Mouse (Mus musculus): ENCODE data around the gene Iqgap2. TPM values are rescaled to one million over a fixed set of nuclear protein-coding genes. Genes with fewer than 3 reads are reported as not detected.

The Iqgap2 gene
- total RNA-seq, 1 experiment from 2014 or later = 33.4 TPM

- ATAC-seq (ENCODE audit: extremely low read depth, insufficient number of reproducible peaks, low FRiP score, poor library complexity, severe bottlenecking) = no peak
Observed at GRCm38 (mm10) chr13:95841946-95842345, 49.8 kb downstream of the Iqgap2 start.

GRCm38 (mm10) chr13:95836944-95837343 is 54.8 kb downstream of the Iqgap2 start:
- ATAC-seq (ENCODE audit: extremely low read depth, insufficient number of reproducible peaks, low FRiP score, poor library complexity, severe bottlenecking) = no peak

GRCm38 (mm10) chr13:95833473-95833872 is 58.2 kb downstream of the Iqgap2 start:
- no peak for ATAC-seq (ENCODE audit: extremely low read depth, insufficient number of reproducible peaks, low FRiP score, poor library complexity, severe bottlenecking)

- ATAC-seq (ENCODE audit: extremely low read depth, insufficient number of reproducible peaks, low FRiP score, poor library complexity, severe bottlenecking) = no peak
Observed at GRCm38 (mm10) chr13:95832712-95833111, 59.0 kb downstream of the Iqgap2 start.

GRCm38 (mm10) chr13:95831760-95832159 is 60.0 kb downstream of the Iqgap2 start:
- no peak for ATAC-seq (ENCODE audit: extremely low read depth, insufficient number of reproducible peaks, low FRiP score, poor library complexity, severe bottlenecking)

GRCm38 (mm10) chr13:95829431-95830171 is 62.1 kb downstream of the Iqgap2 start:
- ATAC-seq (ENCODE audit: extremely low read depth, insufficient number of reproducible peaks, low FRiP score, poor library complexity, severe bottlenecking) = no peak

- ATAC-seq (ENCODE audit: extremely low read depth, insufficient number of reproducible peaks, low FRiP score, poor library complexity, severe bottlenecking) = no peak
Observed at GRCm38 (mm10) chr13:95828616-95829015, 63.1 kb downstream of the Iqgap2 start.

GRCm38 (mm10) chr13:95826178-95826577 is 65.5 kb downstream of the Iqgap2 start:
- no peak for ATAC-seq (ENCODE audit: extremely low read depth, insufficient number of reproducible peaks, low FRiP score, poor library complexity, severe bottlenecking)

- no peak for ATAC-seq (ENCODE audit: extremely low read depth, insufficient number of reproducible peaks, low FRiP score, poor library complexity, severe bottlenecking)
Observed at GRCm38 (mm10) chr13:95822918-95823317, 68.8 kb downstream of the Iqgap2 start.

GRCm38 (mm10) chr13:95820071-95820470 is 71.7 kb downstream of the Iqgap2 start:
- no peak for ATAC-seq (ENCODE audit: extremely low read depth, insufficient number of reproducible peaks, low FRiP score, poor library complexity, severe bottlenecking)

- ATAC-seq (ENCODE audit: extremely low read depth, insufficient number of reproducible peaks, low FRiP score, poor library complexity, severe bottlenecking) = no peak
Observed at GRCm38 (mm10) chr13:95818941-95819340, 72.8 kb downstream of the Iqgap2 start.

- peak; percentile 39; the same call in 1 of the 2 replicates for ATAC-seq (ENCODE audit: extremely low read depth, insufficient number of reproducible peaks, low FRiP score, poor library complexity, severe bottlenecking)
Observed at GRCm38 (mm10) chr13:95813643-95814042, 78.1 kb downstream of the Iqgap2 start.

GRCm38 (mm10) chr13:95810796-95811195 is 80.9 kb downstream of the Iqgap2 start:
- no peak for ATAC-seq (ENCODE audit: extremely low read depth, insufficient number of reproducible peaks, low FRiP score, poor library complexity, severe bottlenecking)

GRCm38 (mm10) chr13:95807106-95807750 is 84.5 kb downstream of the Iqgap2 start:
- ATAC-seq (ENCODE audit: extremely low read depth, insufficient number of reproducible peaks, low FRiP score, poor library complexity, severe bottlenecking) = no peak

- ATAC-seq (ENCODE audit: extremely low read depth, insufficient number of reproducible peaks, low FRiP score, poor library complexity, severe bottlenecking) = no peak
Observed at GRCm38 (mm10) chr13:95805469-95806166, 86.1 kb downstream of the Iqgap2 start.

GRCm38 (mm10) chr13:95804113-95804512 is 87.6 kb downstream of the Iqgap2 start:
- ATAC-seq (ENCODE audit: extremely low read depth, insufficient number of reproducible peaks, low FRiP score, poor library complexity, severe bottlenecking) = no peak

GRCm38 (mm10) chr13:95800925-95801324 is 90.8 kb downstream of the Iqgap2 start:
- no peak for ATAC-seq (ENCODE audit: extremely low read depth, insufficient number of reproducible peaks, low FRiP score, poor library complexity, severe bottlenecking)

- no peak for ATAC-seq (ENCODE audit: extremely low read depth, insufficient number of reproducible peaks, low FRiP score, poor library complexity, severe bottlenecking)
Observed at GRCm38 (mm10) chr13:95799322-95799721, 92.4 kb downstream of the Iqgap2 start.

GRCm38 (mm10) chr13:95798721-95799120 is 93.0 kb downstream of the Iqgap2 start:
- no peak for ATAC-seq (ENCODE audit: extremely low read depth, insufficient number of reproducible peaks, low FRiP score, poor library complexity, severe bottlenecking)

GRCm38 (mm10) chr13:95797530-95797929 is 94.2 kb downstream of the Iqgap2 start:
- ATAC-seq (ENCODE audit: extremely low read depth, insufficient number of reproducible peaks, low FRiP score, poor library complexity, severe bottlenecking) = no peak
